Mouse (Mus musculus): ENCODE measurements around the gene Stk32c. TPM values are rescaled to one million over a fixed set of nuclear protein-coding genes. Genes with fewer than 3 reads are reported as not detected.

Gene Stk32c
- total and polyA plus RNA-seq, 3 experiments: 0.21 TPM; not detected in 2

DNA sequence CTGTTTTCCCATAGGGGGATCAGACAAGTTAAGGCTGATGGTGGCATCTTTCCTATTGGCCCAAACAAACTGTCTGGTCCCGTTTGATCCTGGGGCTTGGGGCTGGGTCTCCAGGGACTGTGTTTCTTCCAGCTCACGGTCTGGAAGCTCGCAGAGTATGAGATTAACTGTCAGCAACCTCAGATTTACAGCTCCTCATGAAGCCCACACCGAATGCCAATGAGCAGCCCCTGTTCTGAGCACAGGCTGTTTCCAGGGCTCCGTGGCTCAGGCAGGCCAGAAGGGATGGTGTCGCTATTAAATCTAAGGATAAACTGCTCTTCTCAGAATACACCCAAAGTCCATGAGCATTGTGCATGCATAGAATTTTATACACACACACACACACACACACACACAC is 138.9 kb downstream of the Stk32c start:
- Histone ChIP-seq H3K9ac (ENCODE audit: control insufficient read depth, low read depth, low read length, poor library complexity, severe bottlenecking) (no peak overlapping the region), H3K79me2 (ENCODE audit: control insufficient read depth, insufficient read depth, low read length, poor library complexity) (no peaks in the 10 kb centered on the region), H3K27ac (ENCODE audit: control insufficient read depth, low read depth, low read length) (no peak overlapping the region), H3K4me1 (ENCODE audit: control insufficient read depth in 1 of 2, insufficient read depth in 2 of 2, low read length in 2 of 2) (no peaks in the 10 kb centered on the region), H3K27me3 (ENCODE audit: control insufficient read depth in 1 of 2, insufficient read depth in 2 of 2, low read length in 2 of 2) (no peaks in the 10 kb centered on the region), H3K4me3 (ENCODE audit: control insufficient read depth in 1 of 2, insufficient read depth in 1 of 2, low read depth in 2 of 2, low read length in 2 of 2) (no peak overlapping the region), H3K36me3 (ENCODE audit: control insufficient read depth in 1 of 2, insufficient read depth in 2 of 2, low read length in 2 of 2) (no peaks in the 10 kb centered on the region), H3K9me3 (replicated peaks; ENCODE audit: insufficient read depth, low read length) (no peaks in the 10 kb centered on the region)
- no peak for DNase-seq (ENCODE audit: low read depth, low spot score)
- no peak for TF ChIP-seq GABPA (IDR thresholded peaks at IDR 0.05; ENCODE audit: low read depth, low read length)
- no peak for TF ChIP-seq NRF1 (IDR thresholded peaks at IDR 0.05; ENCODE audit: insufficient read depth, low read depth, low read length, poor library complexity, severe bottlenecking)
- TF ChIP-seq POLR2AphosphoS2 (IDR thresholded peaks at IDR 0.05; ENCODE audit: low read length): no peak
- TF ChIP-seq ZC3H11A (IDR thresholded peaks at IDR 0.05; ENCODE audit: low read depth, low read length): no peak
- TF ChIP-seq BHLHE40 (IDR thresholded peaks at IDR 0.05; ENCODE audit: borderline replicate concordance, low read depth, low read length): no peak
- no peak for TF ChIP-seq SIN3A (IDR thresholded peaks at IDR 0.05; ENCODE audit: low read length)
- TF ChIP-seq CTCF (IDR thresholded peaks at IDR 0.05 in 2 of 3, conservative IDR thresholded peaks at IDR 0.05 in 1 of 3; ENCODE audit: control insufficient read depth in 1 of 3, insufficient read depth in 1 of 3, low read depth in 2 of 3, low read length in 3 of 3, poor library complexity in 1 of 3, severe bottlenecking in 1 of 3): no peak
- no peak for TF ChIP-seq USF2 (IDR thresholded peaks at IDR 0.05; ENCODE audit: borderline replicate concordance in 1 of 2, insufficient read depth in 1 of 2, low read depth in 1 of 2, low read length in 2 of 2)
- no peak for TF ChIP-seq ZMIZ1 (IDR thresholded peaks at IDR 0.05; ENCODE audit: low read depth, low read length)
- TF ChIP-seq GATA1 (IDR thresholded peaks at IDR 0.05; ENCODE audit: low read depth, low read length): no peak

DNA sequence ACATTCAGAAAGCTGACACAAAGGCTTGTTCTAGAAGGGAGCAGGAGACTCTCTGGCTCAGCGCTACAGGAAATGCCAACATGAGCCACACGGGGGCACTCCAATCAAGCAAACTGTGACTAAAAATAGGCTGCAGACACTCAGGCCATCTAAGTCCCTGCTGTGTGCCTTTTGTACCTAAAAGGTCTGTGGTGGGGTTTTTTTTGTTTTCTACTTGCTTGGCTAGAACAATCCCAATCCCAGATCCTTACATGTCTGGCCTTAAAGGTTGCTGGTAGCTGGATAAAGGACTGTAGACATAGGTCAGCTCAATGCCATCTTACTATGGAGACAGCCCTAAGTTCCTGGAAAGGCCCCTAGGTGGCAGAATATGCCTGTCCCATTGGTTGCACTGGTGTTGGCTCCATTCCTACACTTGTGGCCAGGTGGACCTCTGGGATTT is 144.9 kb downstream of the Stk32c start:
- Histone ChIP-seq H3K4me1 (ENCODE audit: control insufficient read depth in 1 of 2, insufficient read depth in 2 of 2, low read length in 2 of 2) (no peaks in the 10 kb centered on the region), H3K27ac (ENCODE audit: control insufficient read depth, low read depth, low read length) (no peak overlapping the region), H3K27me3 (ENCODE audit: control insufficient read depth in 1 of 2, insufficient read depth in 2 of 2, low read length in 2 of 2) (no peaks in the 10 kb centered on the region), H3K9me3 (replicated peaks; ENCODE audit: insufficient read depth, low read length) (no peaks in the 10 kb centered on the region), H3K9ac (ENCODE audit: control insufficient read depth, low read depth, low read length, poor library complexity, severe bottlenecking) (no peak overlapping the region), H3K79me2 (ENCODE audit: control insufficient read depth, insufficient read depth, low read length, poor library complexity) (no peaks in the 10 kb centered on the region), H3K4me3 (ENCODE audit: control insufficient read depth in 1 of 2, insufficient read depth in 1 of 2, low read depth in 2 of 2, low read length in 2 of 2) (no peak overlapping the region), H3K36me3 (ENCODE audit: control insufficient read depth in 1 of 2, insufficient read depth in 2 of 2, low read length in 2 of 2) (no peaks in the 10 kb centered on the region)
- no peak for TF ChIP-seq NELFE (IDR thresholded peaks at IDR 0.05; ENCODE audit: low read depth, low read length)
- no peak for TF ChIP-seq ZC3H11A (IDR thresholded peaks at IDR 0.05; ENCODE audit: low read depth, low read length)
- no peak for TF ChIP-seq UBTF (IDR thresholded peaks at IDR 0.05; ENCODE audit: borderline replicate concordance, insufficient read depth, low read depth, low read length)
- peak; percentile 52 for TF ChIP-seq RAD21 (IDR thresholded peaks at IDR 0.05; ENCODE audit: low read depth, low read length)
- no peak for TF ChIP-seq ZMIZ1 (IDR thresholded peaks at IDR 0.05; ENCODE audit: low read depth, low read length)
- TF ChIP-seq SMC3 (IDR thresholded peaks at IDR 0.05; ENCODE audit: low read depth, low read length): peak; percentile 39
- peak; percentile 54 to 78 (median 61) for TF ChIP-seq CTCF (IDR thresholded peaks at IDR 0.05 in 2 of 3, conservative IDR thresholded peaks at IDR 0.05 in 1 of 3; ENCODE audit: control insufficient read depth in 1 of 3, insufficient read depth in 1 of 3, low read depth in 2 of 3, low read length in 3 of 3, poor library complexity in 1 of 3, severe bottlenecking in 1 of 3)
- peak; percentile 52 for DNase-seq (ENCODE audit: low read depth, low spot score)

Data from MEL (cell line).